Mouse (Mus musculus): ENCODE results near the gene Tbc1d10c. TPM values are rescaled to one million over a fixed set of nuclear protein-coding genes. Genes with fewer than 3 reads are reported as not detected.

The Tbc1d10c gene
- polyA plus RNA-seq, 1 experiment from 2014 or later: 3.6 TPM

DNA sequence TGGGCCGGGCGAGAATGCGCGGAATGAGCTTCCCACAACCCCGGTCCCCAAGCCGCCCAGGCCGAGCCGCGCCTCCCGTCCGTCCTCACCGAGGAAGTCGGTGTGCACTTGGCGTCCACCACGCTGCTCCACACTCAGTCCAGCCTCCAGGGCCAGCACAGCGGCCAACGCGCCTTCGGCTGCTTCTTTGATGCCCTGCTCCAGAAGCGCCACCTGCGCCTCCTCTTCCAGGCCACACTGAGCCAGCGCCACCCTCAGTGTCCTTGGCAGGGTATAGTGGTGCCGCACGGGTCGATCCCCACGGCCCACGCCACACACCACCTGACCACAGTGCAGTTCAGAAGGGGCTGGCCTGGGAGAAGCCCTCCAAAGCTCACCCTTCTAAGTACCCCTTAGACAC, 21.3 kb downstream of the Tbc1d10c start:
- 4% methylated on average over 27 of the region's 27 CpGs for WGBS
- H3K4me3 ChIP-seq (replicated peaks): peak overlapping the region; percentile 52
- ATAC-seq (ENCODE audit: insufficient number of reproducible peaks, low FRiP score, low TSS enrichment, low read depth): peak; percentile 32
- no peaks in the 10 kb centered on the region for H3K27me3 ChIP-seq
- peak overlapping the region; percentile 74 for H3K9ac ChIP-seq
- H3K27ac ChIP-seq (replicated peaks): peak overlapping the region; percentile 91
- H3K36me3 ChIP-seq: no peaks in the 10 kb centered on the region
- H3K4me2 ChIP-seq (replicated peaks): peak overlapping the region; percentile 91
- H3K9me3 ChIP-seq (replicated peaks): no peaks in the 10 kb centered on the region
- H3K4me1 ChIP-seq: peaks cover 25% of the 10 kb centered on the region

DNA sequence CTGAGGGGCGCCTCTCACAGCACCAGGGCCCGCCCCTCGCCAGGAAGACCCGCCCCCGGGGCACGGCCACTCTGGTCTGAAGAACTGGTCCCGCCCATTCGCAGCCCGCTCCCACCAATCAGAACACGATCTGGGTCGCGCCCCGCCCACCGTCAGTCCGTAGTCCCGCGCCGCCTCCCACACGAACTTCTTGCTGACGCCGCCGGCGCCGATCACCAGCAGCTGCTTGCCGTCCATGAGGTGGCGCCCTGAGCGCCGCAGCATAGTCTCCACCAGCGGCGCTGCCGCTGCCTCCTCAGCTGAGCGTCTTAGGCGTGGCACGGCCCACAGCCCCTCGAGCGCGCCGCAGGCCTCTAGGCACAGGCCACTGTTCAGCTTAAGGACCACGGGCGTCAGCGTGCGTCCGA, 21.7 kb downstream of the Tbc1d10c start:
- Histone ChIP-seq H3K27me3 (no peaks in the 10 kb centered on the region), H3K36me3 (no peaks in the 10 kb centered on the region), H3K4me1 (peaks cover 25% of the 10 kb centered on the region), H3K27ac (replicated peaks) (peak overlapping the region; percentile 91), H3K4me2 (replicated peaks) (peak overlapping the region; percentile 91), H3K9ac (peak overlapping the region; percentile 74), H3K4me3 (replicated peaks) (peak overlapping the region; percentile 52), H3K9me3 (replicated peaks) (no peaks in the 10 kb centered on the region)
- WGBS: under 1% methylated on average over 43 of the region's 43 CpGs
- peak; percentile 94 for ATAC-seq (ENCODE audit: insufficient number of reproducible peaks, low FRiP score, low TSS enrichment, low read depth)

DNA sequence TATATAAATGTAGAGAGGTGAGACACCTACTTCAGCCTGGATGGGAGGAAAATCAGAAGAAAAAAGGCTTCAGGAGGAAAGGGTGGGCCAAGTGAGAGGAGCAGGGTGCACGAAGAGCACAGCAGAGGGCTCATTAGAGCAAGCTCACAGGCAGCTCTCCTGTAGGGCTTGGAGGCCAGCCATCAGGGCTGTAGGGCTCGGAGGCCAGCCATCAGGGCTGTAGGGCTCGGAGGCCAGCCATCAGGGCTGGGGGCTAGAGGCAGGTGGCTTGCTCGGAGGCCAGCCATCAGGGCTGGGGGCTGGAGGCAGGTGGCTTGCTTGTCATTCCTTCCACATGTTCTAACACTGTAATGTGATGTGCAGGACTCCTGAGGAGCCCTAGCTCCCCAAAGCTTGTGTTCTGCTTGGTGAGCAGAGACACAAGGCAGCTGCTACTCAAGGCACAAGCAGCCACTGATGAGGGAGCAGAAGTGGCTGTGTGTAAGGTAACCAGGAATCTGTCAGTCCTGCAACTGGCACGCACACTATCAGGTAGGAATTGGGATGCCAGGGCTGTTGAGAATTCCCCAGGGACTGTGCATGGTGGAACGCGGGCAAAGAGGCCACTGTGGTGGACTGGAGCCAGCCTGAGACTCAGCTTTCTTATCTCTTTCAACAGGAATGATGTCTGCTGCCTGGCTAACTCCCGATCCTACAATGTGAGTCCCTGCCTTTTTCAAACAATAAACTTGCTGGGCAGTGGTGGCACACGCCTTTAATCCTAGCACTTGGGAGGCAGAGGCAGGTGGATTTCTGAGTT, 24.2 kb downstream of the Tbc1d10c start:
- Histone ChIP-seq H3K27ac (replicated peaks) (no peak overlapping the region), H3K9me3 (replicated peaks) (no peaks in the 10 kb centered on the region), H3K9ac (no peak overlapping the region), H3K4me3 (replicated peaks) (no peak overlapping the region), H3K4me1 (peaks cover 29% of the 10 kb centered on the region), H3K27me3 (no peaks in the 10 kb centered on the region), H3K36me3 (no peaks in the 10 kb centered on the region), H3K4me2 (replicated peaks) (no peak overlapping the region)
- no peak for ATAC-seq (ENCODE audit: insufficient number of reproducible peaks, low FRiP score, low TSS enrichment, low read depth)
- WGBS: 77% methylated on average over 9 of the region's 9 CpGs

DNA sequence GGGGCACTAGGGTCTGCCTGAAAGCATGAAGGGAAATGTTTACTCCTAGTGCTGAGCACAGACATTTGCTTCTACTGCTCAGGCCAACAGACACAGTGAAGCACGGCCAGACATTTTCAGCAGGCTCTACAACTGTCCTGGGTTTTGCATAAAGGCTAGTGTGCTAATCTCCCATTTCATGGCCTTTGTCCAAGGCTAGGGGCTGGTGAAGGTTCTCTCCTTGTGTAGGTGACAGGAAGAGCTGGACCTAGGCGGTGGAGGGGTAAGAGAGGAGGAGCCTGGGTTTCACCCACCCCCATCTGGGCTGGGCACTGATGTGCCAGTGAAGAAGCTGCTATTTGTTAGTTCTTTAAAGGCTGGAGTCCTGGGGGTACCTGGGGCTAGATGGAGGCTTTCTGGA, 26.4 kb downstream of the Tbc1d10c start:
- no peak overlapping the region for H3K9ac ChIP-seq
- peaks cover 18% of the 10 kb centered on the region for H3K36me3 ChIP-seq
- H3K27me3 ChIP-seq: no peaks in the 10 kb centered on the region
- no peak overlapping the region for H3K4me2 ChIP-seq (replicated peaks)
- ATAC-seq (ENCODE audit: insufficient number of reproducible peaks, low FRiP score, low TSS enrichment, low read depth): no peak
- WGBS: 80% methylated on average over 2 of the region's 2 CpGs
- no peak overlapping the region for H3K27ac ChIP-seq (replicated peaks)
- H3K9me3 ChIP-seq (replicated peaks): no peaks in the 10 kb centered on the region
- no peak overlapping the region for H3K4me3 ChIP-seq (replicated peaks)
- peaks cover 14% of the 10 kb centered on the region for H3K4me1 ChIP-seq

DNA sequence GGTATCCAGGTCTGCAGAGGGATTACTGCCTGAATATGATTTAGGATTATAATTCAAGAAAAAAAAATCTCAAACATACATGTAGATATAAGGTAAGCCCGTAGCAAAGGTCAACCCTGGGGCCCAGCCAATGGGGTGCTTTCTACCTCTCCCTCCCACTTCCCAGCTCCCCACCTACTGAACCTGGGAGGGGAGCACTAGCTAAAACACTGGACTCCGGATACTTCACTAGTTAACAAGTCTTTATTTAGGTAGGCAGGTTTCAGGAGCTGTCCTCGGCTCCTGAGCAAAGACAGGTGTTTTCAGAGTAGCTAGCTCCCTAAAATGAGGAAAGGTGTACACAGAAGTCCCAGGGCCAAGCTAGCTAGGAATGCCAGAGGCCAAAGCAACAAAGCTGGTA, 27.0 kb downstream of the Tbc1d10c start:
- Histone ChIP-seq H3K9ac (no peak overlapping the region), H3K4me3 (replicated peaks) (no peak overlapping the region), H3K9me3 (replicated peaks) (no peaks in the 10 kb centered on the region), H3K4me2 (replicated peaks) (no peak overlapping the region), H3K27ac (replicated peaks) (no peak overlapping the region), H3K36me3 (peaks cover 25% of the 10 kb centered on the region), H3K4me1 (peaks cover 12% of the 10 kb centered on the region), H3K27me3 (no peaks in the 10 kb centered on the region)
- ATAC-seq (ENCODE audit: insufficient number of reproducible peaks, low FRiP score, low TSS enrichment, low read depth): no peak
- WGBS: 77% methylated on average over 3 of the region's 3 CpGs

DNA sequence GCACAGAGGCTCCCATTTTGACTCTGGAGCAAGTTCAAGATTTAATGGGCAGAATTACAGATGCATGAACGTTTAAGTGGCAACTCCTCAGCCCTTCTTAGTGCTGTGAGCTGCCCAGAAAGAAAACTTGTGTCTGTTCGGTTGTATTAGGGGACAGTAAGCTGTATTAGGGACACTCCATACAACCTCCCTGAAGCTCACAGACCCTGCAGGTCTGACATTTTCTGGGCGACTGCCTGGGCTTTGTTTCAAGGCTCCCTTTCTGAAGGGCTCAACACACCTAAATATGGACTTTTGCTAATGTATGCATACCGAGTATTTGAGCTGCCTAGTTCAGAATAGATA, 27.6 kb downstream of the Tbc1d10c start:
- ATAC-seq (ENCODE audit: insufficient number of reproducible peaks, low FRiP score, low TSS enrichment, low read depth): no peak

DNA sequence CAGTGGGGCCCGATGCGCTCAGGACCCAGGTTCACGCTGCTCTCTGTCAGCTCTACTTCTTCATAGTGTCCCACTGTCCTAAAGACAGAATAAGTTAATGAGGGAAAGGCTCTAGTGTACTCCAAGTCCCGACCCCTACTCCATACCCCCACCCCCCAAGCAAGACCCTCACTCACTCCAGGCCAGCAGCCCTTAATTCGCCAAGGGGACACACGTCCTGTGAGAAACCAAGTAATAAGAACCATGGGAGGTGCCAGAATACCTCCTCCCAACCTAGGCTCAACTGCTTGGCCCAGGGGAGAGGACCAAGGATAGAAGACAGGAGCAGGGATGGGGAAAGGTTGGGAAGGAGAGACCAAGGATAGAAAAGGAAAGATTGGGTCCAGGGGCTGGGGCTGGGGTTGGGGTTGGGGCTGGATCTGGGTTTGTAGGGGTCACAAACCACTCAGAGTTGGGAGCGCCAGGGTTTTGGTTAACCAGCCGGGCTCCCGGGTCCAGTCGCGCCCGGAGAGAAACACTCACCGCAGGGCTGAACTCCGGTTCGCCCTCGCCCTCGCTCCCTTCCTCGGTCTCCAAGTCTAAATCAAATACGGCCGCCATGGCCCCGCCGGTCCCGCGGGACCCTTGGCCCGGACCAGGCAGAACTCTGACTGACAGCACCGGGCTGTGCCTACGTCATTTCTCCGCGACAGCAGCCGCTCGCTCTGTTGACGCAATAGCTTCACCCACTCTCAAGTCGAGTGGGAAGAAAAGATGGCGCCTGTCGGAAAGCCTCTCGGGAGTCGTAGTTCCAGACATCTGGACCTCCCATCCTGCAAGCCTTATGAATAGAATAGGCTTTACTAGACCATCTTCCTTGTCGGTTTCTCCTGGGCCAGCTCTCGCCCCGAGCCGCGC, 28.2 kb downstream of the Tbc1d10c start, which contains the start of gene Rps6kb2:
Gene Rps6kb2 (minus strand): TSS at position 709 of the 897 bp plus-strand sequence.
- Histone ChIP-seq H3K4me1 (peaks cover 12% of the 10 kb centered on the region), H3K36me3 (peaks cover 37% of the 10 kb centered on the region), H3K9ac (peak within 1 kb of the TSS; percentile 66), H3K4me3 (replicated peaks) (peak within 1 kb of the TSS; percentile 77), H3K27ac (replicated peaks) (peak within 1 kb of the TSS; percentile 70), H3K27me3 (no peaks in the 10 kb centered on the region), H3K4me2 (replicated peaks) (peak within 1 kb of the TSS; percentile 88), H3K9me3 (replicated peaks) (no peaks in the 10 kb centered on the region)
- peak; percentile 84 for ATAC-seq (ENCODE audit: insufficient number of reproducible peaks, low FRiP score, low TSS enrichment, low read depth)
- WGBS: 7% methylated on average over 42 of the region's 42 CpGs

More for the DNA sequence above, 27.6 kb downstream of the Tbc1d10c start:
- Histone ChIP-seq H3K9ac (peak overlapping the region; percentile 44), H3K4me2 (replicated peaks) (peak overlapping the region; percentile 55), H3K9me3 (replicated peaks) (no peaks in the 10 kb centered on the region), H3K4me1 (peaks cover 12% of the 10 kb centered on the region), H3K36me3 (peaks cover 30% of the 10 kb centered on the region), H3K27ac (replicated peaks) (peak overlapping the region; percentile 70), H3K4me3 (replicated peaks) (peak overlapping the region; percentile 77), H3K27me3 (no peaks in the 10 kb centered on the region)
- WGBS: 30% methylated on average over 4 of the region's 4 CpGs

DNA sequence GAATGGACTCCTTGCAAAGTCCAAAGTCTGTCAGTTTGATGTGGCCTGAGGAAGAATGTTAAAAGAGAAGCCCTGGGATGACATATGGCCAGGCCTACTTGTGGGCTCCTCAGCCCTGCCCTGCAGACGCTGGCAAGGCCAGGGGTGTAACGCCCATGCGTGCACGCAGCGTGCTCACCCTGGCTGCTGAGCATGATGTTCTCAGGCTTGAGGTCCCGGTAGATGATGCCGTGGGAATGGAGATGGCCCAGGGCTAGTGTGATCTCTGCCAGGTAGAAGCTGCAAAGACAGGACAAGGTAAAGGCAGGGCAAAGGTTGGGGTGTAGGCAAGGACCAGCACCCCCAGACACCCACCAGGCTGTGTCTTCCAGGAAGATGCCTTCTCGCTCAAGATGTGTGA, 32.0 kb downstream of the Tbc1d10c start:
- Histone ChIP-seq H3K27me3 (no peaks in the 10 kb centered on the region), H3K27ac (replicated peaks) (no peak overlapping the region), H3K36me3 (peaks cover 61% of the 10 kb centered on the region), H3K4me1 (peaks cover 12% of the 10 kb centered on the region), H3K9ac (no peak overlapping the region), H3K9me3 (replicated peaks) (no peaks in the 10 kb centered on the region), H3K4me3 (replicated peaks) (no peak overlapping the region), H3K4me2 (replicated peaks) (no peak overlapping the region)
- ATAC-seq (ENCODE audit: insufficient number of reproducible peaks, low FRiP score, low TSS enrichment, low read depth): no peak
- 97% methylated on average over 8 of the region's 8 CpGs for WGBS

DNA sequence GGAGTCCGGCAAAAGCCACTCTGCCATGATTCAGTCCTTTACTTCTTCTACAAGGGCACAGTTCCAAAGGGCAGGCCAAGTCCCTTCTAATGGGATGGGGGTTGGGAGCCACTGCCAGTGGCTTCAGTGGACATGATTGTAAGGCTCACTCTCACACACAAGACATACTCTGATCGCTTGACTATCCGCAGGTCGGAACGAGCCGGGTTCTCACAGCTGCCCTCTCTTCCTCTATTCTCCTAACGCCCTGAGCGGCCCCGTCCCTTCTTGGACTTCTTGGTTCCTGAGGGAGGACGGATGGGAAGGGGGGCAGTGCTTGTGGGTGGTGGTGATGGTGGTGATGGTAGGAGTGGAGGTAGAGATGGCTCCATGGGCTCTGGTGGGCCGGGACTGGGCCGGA, 34.3 kb downstream of the Tbc1d10c start:
- Histone ChIP-seq H3K4me2 (replicated peaks) (no peak overlapping the region), H3K4me1 (no peaks in the 10 kb centered on the region), H3K27me3 (no peaks in the 10 kb centered on the region), H3K36me3 (peaks cover 79% of the 10 kb centered on the region), H3K9ac (no peak overlapping the region), H3K9me3 (replicated peaks) (no peaks in the 10 kb centered on the region), H3K4me3 (replicated peaks) (no peak overlapping the region), H3K27ac (replicated peaks) (no peak overlapping the region)
- no peak for ATAC-seq (ENCODE audit: insufficient number of reproducible peaks, low FRiP score, low TSS enrichment, low read depth)
- WGBS: 88% methylated on average over 12 of the region's 12 CpGs

DNA sequence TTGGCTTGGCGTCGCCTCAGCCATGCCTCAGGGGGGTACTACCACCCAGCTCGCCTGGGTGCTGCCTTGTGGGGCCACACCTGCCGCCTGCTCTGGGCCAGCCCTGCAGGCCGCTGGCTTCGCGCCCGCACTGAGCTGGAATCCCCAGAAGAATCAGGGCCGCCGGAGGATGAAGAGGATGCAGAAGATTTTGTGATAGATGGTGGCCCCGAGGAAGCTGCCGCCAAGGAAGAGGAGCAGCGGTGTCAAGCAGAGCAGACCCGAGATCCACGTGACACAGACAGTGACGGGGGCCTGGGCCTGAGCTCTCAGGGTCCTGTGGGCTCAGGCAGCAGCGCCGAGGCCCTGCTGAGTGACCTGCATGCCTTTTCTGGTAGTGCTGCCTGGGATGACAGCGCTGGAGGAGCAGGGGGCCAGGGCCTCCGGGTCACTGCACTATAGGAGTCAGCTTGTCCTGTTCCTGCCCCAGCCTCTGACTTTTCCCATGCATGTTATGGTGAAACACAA, 35.0 kb downstream of the Tbc1d10c start:
- WGBS: 67% methylated on average over 20 of the region's 20 CpGs
- Histone ChIP-seq H3K36me3 (peaks cover 77% of the 10 kb centered on the region), H3K4me3 (replicated peaks) (no peak overlapping the region), H3K4me2 (replicated peaks) (no peak overlapping the region), H3K9ac (no peak overlapping the region), H3K27me3 (no peaks in the 10 kb centered on the region), H3K4me1 (no peaks in the 10 kb centered on the region), H3K27ac (replicated peaks) (no peak overlapping the region), H3K9me3 (replicated peaks) (no peaks in the 10 kb centered on the region)
- no peak for ATAC-seq (ENCODE audit: insufficient number of reproducible peaks, low FRiP score, low TSS enrichment, low read depth)
